Mouse (Mus musculus) MEL (cell line): ENCODE results near the gene Prpf18. TPM values are rescaled to one million over a fixed set of nuclear protein-coding genes. Genes with fewer than 3 reads are reported as not detected.

Experiments used
- DNase-seq: peaks from one replicate; pipeline ENCODE4 v3.0.0; 2011; ENCODE audit warnings: low read depth, low spot score
- H3K27ac ChIP-seq: 2 replicates; pipeline ENCODE4 v1.5.1; 2012; ENCODE audit warnings: low read depth, mild to moderate bottlenecking, control low read depth, low read length, moderate library complexity; ENCODE audit not compliant: control insufficient read depth
- H3K27me3 ChIP-seq, 2 experiments: fragments of 150-350 bp in 1 of 2; sonication (generic) in 1 of 2; 2 replicates each; pipeline ENCODE4 v1.6.1; 2012; ENCODE audit warnings: low read length in 2 of 2, mild to moderate bottlenecking in 2 of 2, improper control_type of control experiment in 1 of 2, moderate library complexity in 1 of 2; ENCODE audit not compliant: insufficient read depth in 2 of 2, control insufficient read depth in 1 of 2
- H3K36me3 ChIP-seq, 2 experiments: 2 replicates each; pipeline ENCODE4 v1.6.1; 2012 to 2014; ENCODE audit warnings: low read length in 2 of 2, improper control_type of control experiment in 1 of 2, inconsistent platforms in 1 of 2, mild to moderate bottlenecking in 1 of 2; ENCODE audit not compliant: insufficient read depth in 2 of 2, control insufficient read depth in 1 of 2
- H3K4me1 ChIP-seq, 2 experiments: fragments of 150-350 bp in 1 of 2; sonication (generic) in 1 of 2; 2 replicates each; pipeline ENCODE4 v1.6.1; 2012; ENCODE audit warnings: low read length in 2 of 2, improper control_type of control experiment in 1 of 2, mild to moderate bottlenecking in 1 of 2; ENCODE audit not compliant: insufficient read depth in 2 of 2, control insufficient read depth in 1 of 2
- H3K4me3 ChIP-seq, 2 experiments: fragments of 150-350 bp in 1 of 2; sonication (generic) in 1 of 2; 2 replicates each; pipeline ENCODE4 v1.5.1; 2012; ENCODE audit warnings: low read depth in 2 of 2, low read length in 2 of 2, mild to moderate bottlenecking in 2 of 2, moderate library complexity in 2 of 2, control low read depth in 1 of 2, improper control_type of control experiment in 1 of 2; ENCODE audit not compliant: control insufficient read depth in 1 of 2, insufficient read depth in 1 of 2
- H3K79me2 ChIP-seq: 2 replicates; pipeline ENCODE4 v1.6.1; 2012; ENCODE audit warnings: mild to moderate bottlenecking, low read length, moderate library complexity; ENCODE audit not compliant: control insufficient read depth, poor library complexity, insufficient read depth
- H3K9ac ChIP-seq: 2 replicates; pipeline ENCODE4 v1.6.1; 2012; ENCODE audit warnings: low read depth, mild to moderate bottlenecking, control low read depth, low read length, moderate library complexity; ENCODE audit not compliant: control insufficient read depth, poor library complexity, severe bottlenecking
- H3K9me3 ChIP-seq: fragments of 150-350 bp; sonication (generic); replicated peaks from 2 replicates; pipeline ENCODE4 v1.6.1; 2012; ENCODE audit warnings: mild to moderate bottlenecking, low read length, improper control_type of control experiment, moderate library complexity; ENCODE audit not compliant: insufficient read depth
- BHLHE40 ChIP-seq: IDR thresholded peaks from 2 replicates; pipeline ENCODE4 v1.6.1; 2012; ENCODE audit warnings: low read depth, mild to moderate bottlenecking, inconsistent platforms, low read length, improper control_type of control experiment, borderline replicate concordance
- CHD1 ChIP-seq: IDR thresholded peaks from 2 replicates; pipeline ENCODE4 v1.6.1; 2012; ENCODE audit warnings: low read depth, mild to moderate bottlenecking, inconsistent platforms, low read length, improper control_type of control experiment
- CTCF ChIP-seq, 3 experiments: IDR thresholded peaks in 2 of 3; conservative IDR thresholded peaks in 1 of 3; 2 replicates each; pipeline ENCODE4 v1.5.1; 2011 to 2012; ENCODE audit warnings: low read length in 3 of 3, low read depth in 2 of 3, mild to moderate bottlenecking in 2 of 3, improper control_type of control experiment in 1 of 3, inconsistent platforms in 1 of 3, mixed read lengths in 1 of 3, moderate library complexity in 1 of 3; ENCODE audit not compliant: control insufficient read depth in 1 of 3, insufficient read depth in 1 of 3, poor library complexity in 1 of 3, severe bottlenecking in 1 of 3
- E2F4 ChIP-seq: IDR thresholded peaks from 2 replicates; pipeline ENCODE4 v1.6.1; 2011; ENCODE audit warnings: low read depth, low read length, improper control_type of control experiment, borderline replicate concordance
- ELF1 ChIP-seq: IDR thresholded peaks from 2 replicates; pipeline ENCODE4 v1.6.1; 2014; ENCODE audit warnings: low read depth, mild to moderate bottlenecking, inconsistent platforms, low read length, improper control_type of control experiment, moderate library complexity
- GATA1 ChIP-seq: IDR thresholded peaks from 2 replicates; pipeline ENCODE4 v1.6.1; 2011; ENCODE audit warnings: low read depth, low read length, improper control_type of control experiment
- MAFK ChIP-seq: IDR thresholded peaks from 2 replicates; pipeline ENCODE4 v1.6.1; 2011; ENCODE audit warnings: low read depth, mild to moderate bottlenecking, low read length, improper control_type of control experiment, borderline replicate concordance
- MAX ChIP-seq: IDR thresholded peaks from 2 replicates; pipeline ENCODE4 v1.6.1; 2011; ENCODE audit warnings: low read length, improper control_type of control experiment
- MXI1 ChIP-seq: IDR thresholded peaks from 2 replicates; pipeline ENCODE4 v1.6.1; 2011; ENCODE audit warnings: mild to moderate bottlenecking, low read depth, low read length, improper control_type of control experiment
- MYB ChIP-seq: IDR thresholded peaks from 2 replicates; pipeline ENCODE4 v1.6.1; 2011; ENCODE audit warnings: mild to moderate bottlenecking, low read depth, low read length, improper control_type of control experiment
- MYC ChIP-seq: IDR thresholded peaks from 2 replicates; pipeline ENCODE4 v1.6.1; 2011; ENCODE audit warnings: low read depth, mild to moderate bottlenecking, low read length, improper control_type of control experiment, moderate library complexity
- RAD21 ChIP-seq: IDR thresholded peaks from 2 replicates; pipeline ENCODE4 v1.6.1; 2011; ENCODE audit warnings: mild to moderate bottlenecking, low read depth, low read length, improper control_type of control experiment
- SIN3A ChIP-seq: IDR thresholded peaks from 2 replicates; pipeline ENCODE4 v1.6.1; 2012; ENCODE audit warnings: low read length, improper control_type of control experiment, inconsistent platforms
- SMC3 ChIP-seq: IDR thresholded peaks from 2 replicates; pipeline ENCODE4 v1.6.1; 2011; ENCODE audit warnings: low read depth, low read length, improper control_type of control experiment
- TAL1 ChIP-seq: IDR thresholded peaks from 2 replicates; pipeline ENCODE4 v1.6.1; 2012; ENCODE audit warnings: mild to moderate bottlenecking, inconsistent platforms, low read length, moderate library complexity, mixed read lengths
- TBP ChIP-seq: IDR thresholded peaks from 2 replicates; pipeline ENCODE4 v1.8.0; 2011; ENCODE audit warnings: low read depth, low read length, improper control_type of control experiment
- UBTF ChIP-seq: IDR thresholded peaks from 2 replicates; pipeline ENCODE4 v1.6.1; 2012; ENCODE audit warnings: low read depth, mild to moderate bottlenecking, inconsistent platforms, low read length, improper control_type of control experiment, moderate library complexity, borderline replicate concordance; ENCODE audit not compliant: insufficient read depth
- ZC3H11A ChIP-seq: IDR thresholded peaks from 2 replicates; pipeline ENCODE4 v1.6.1; 2012; ENCODE audit warnings: low read depth, mild to moderate bottlenecking, inconsistent platforms, low read length, improper control_type of control experiment
- ZKSCAN1 ChIP-seq: IDR thresholded peaks from 2 replicates; pipeline ENCODE4 v1.6.1; 2012; ENCODE audit warnings: low read depth, mild to moderate bottlenecking, inconsistent platforms, low read length, improper control_type of control experiment, moderate library complexity
- polyA plus RNA-seq, 2 experiments: library from polyadenylated mRNA; stranded (reverse) in 1 of 2; unstranded in 1 of 2; fragments of >175 nt in 1 of 2; fragments of >200 nt in 1 of 2; gene quantifications; 2 replicates each; pipeline versions ENCODE4 v1.2.1 to v1.2.4; 2012; ENCODE audit warnings: low replicate concordance in 2 of 2, low read depth in 1 of 2; ENCODE audit not compliant: insufficient read length in 2 of 2, insufficient read depth in 1 of 2, missing spikeins in 1 of 2
- total RNA-seq: library from RNA; depleted of rRNA; stranded (reverse); fragments of 300-350 nt; gene quantifications from 2 replicates; pipeline ENCODE4 v1.2.3, GENCODE M21; 2012

Gene Prpf18
- total and polyA plus RNA-seq, 3 experiments: 26.3 to 31.2 TPM; not detected in 1

DNA sequence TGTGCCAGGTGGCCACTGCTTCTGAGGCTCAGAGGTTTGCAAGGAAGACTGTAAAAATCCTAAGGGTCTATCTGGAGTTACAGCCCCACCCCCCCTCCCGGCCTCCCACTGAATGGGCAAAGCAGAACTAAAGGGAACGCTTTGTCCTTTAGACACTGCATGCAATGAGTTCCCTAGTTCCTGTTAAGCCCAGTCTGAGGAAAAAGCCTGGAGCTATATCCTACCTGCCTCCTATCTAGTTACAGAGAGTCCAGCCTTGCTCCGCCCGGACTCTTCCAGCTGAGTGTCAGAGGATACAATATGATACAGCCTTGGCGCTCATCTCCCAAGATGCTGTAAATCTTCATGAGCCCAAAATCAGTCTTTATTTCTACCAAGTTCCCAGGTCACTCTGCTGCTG is 77.7 kb downstream of the Prpf18 start:
- no peak for DNase-seq
- no peak overlapping the region for H3K9ac ChIP-seq
- no peaks in the 10 kb centered on the region for H3K9me3 ChIP-seq
- H3K4me3 ChIP-seq: no peak overlapping the region
- no peaks in the 10 kb centered on the region for H3K27me3 ChIP-seq
- no peak overlapping the region for H3K27ac ChIP-seq
- no peak for TF ChIP-seq CHD1
- TF ChIP-seq TBP: no peak
- H3K36me3 ChIP-seq: peaks cover 16 to 36% of the 10 kb centered on the region in 2 experiments
- H3K4me1 ChIP-seq: peaks cover 15 to 16% of the 10 kb centered on the region in 2 experiments
- H3K79me2 ChIP-seq: no peaks in the 10 kb centered on the region

DNA sequence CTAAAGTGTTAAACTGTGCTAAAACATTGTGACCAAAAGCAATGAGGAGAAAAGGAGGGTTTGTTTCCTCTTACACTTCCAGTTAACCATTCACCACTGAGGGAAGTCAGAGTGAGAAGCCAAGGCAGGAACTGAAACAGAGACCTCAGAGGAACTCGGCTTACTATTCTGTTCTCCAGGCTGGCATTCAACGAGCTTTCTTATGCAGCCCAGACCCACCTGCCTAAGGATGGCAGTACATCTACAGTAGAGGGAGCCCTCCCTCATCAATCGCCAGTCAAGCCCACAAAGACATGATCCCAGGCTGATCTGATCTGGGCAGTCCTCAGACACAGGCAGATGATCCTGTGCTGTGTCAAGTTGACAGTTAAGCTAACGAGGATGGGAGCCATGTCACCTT is 78.5 kb downstream of the Prpf18 start:
- Histone ChIP-seq H3K27me3 (no peaks in the 10 kb centered on the region), H3K36me3 (peaks cover 24 to 33% of the 10 kb centered on the region in 2 experiments), H3K79me2 (no peaks in the 10 kb centered on the region), H3K9ac (no peak overlapping the region), H3K27ac (no peak overlapping the region), H3K4me1 (peaks cover 20% of the 10 kb centered on the region in 2 experiments), H3K9me3 (no peaks in the 10 kb centered on the region), H3K4me3 (no peak overlapping the region)
- no peak for TF ChIP-seq CTCF (IDR thresholded peaks at IDR 0.05 in 2 of 3, conservative IDR thresholded peaks at IDR 0.05 in 1 of 3; ENCODE audit: control insufficient read depth in 1 of 3, insufficient read depth in 1 of 3, low read depth in 2 of 3, low read length in 3 of 3, poor library complexity in 1 of 3, severe bottlenecking in 1 of 3)
- no peak for TF ChIP-seq MAX
- TF ChIP-seq ZKSCAN1: no peak
- no peak for TF ChIP-seq TBP
- TF ChIP-seq ZC3H11A: no peak
- TF ChIP-seq BHLHE40: no peak
- no peak for TF ChIP-seq SMC3
- no peak for TF ChIP-seq MXI1
- no peak for TF ChIP-seq RAD21
- TF ChIP-seq TAL1: no peak
- no peak for TF ChIP-seq CHD1
- no peak for TF ChIP-seq MYB
- TF ChIP-seq MAFK: no peak
- TF ChIP-seq GATA1: no peak
- TF ChIP-seq SIN3A: no peak
- TF ChIP-seq UBTF: no peak
- TF ChIP-seq ELF1: no peak
- no peak for TF ChIP-seq E2F4
- no peak for TF ChIP-seq MYC
- no peak for DNase-seq
